8 mouse cellular contexts compared by ENCODE assay signal in the genomic region with DNA sequence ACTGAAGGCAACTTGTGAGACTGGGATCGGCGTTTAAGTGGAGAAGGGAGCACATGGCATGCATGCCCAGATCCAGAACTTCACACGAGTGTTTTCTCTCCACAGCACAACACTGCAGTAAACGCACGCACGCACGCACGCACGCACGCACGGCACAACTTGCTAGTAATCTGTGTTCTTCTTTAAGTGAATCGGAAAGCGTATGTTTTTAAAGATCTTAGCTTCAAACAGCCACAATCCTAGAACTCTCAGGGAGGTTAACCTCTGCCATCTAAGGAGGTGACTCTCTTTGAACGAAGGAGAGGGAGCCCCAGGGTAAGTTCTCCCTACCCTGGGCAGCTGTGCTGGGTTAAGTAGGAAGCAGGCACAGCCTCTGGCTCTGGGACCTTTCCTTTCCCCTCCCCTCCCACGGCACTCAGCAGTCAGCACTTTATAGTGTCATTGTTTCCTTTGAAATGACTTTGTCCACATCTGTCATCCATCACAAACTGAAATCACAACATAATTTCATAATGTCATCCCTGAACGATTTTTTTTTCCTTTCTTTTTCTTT.
DNase-seq lines count a peak whose midpoint lies in the region; ATAC-seq lines count a peak whose summit lies in the region.

No protein-coding gene starts in this region.

- no peak for ATAC-seq in lung, embryonic 15.5 days (ENCODE audit: borderline replicate concordance, extremely low read depth, low FRiP score, low TSS enrichment)
- no peak for ATAC-seq in intestine, embryonic 15.5 days
- no peak for ATAC-seq in neural tube, embryonic 14.5 days (ENCODE audit: low read depth)

- H3K27ac ChIP-seq in lung, embryonic 15.5 days, result peak overlapping the region; percentile 32; the same call in 1 of the 2 replicates
- no peak overlapping the region for H3K27ac ChIP-seq in intestine, embryonic 15.5 days
- H3K27ac ChIP-seq in neural tube, embryonic 14.5 days (ENCODE audit: low read depth, low read length), result no peak overlapping the region; the same call in 1 of the 2 replicates

- H3K4me3 ChIP-seq in lung, embryonic 15.5 days, result no peak overlapping the region
- H3K4me3 ChIP-seq in intestine, embryonic 15.5 days (replicated peaks), result no peak overlapping the region
- no peak overlapping the region for H3K4me3 ChIP-seq in neural tube, embryonic 14.5 days (ENCODE audit: low read depth, low read length)

- no peak overlapping the region for H3K9ac ChIP-seq in lung, embryonic 15.5 days
- H3K9ac ChIP-seq in intestine, embryonic 15.5 days, result no peak overlapping the region
- no peak overlapping the region for H3K9ac ChIP-seq in neural tube, embryonic 14.5 days (replicated peaks; ENCODE audit: low read depth, low read length)

- H3K27me3 ChIP-seq in lung, embryonic 15.5 days, result no peaks in the 10 kb centered on the region
- no peaks in the 10 kb centered on the region for H3K27me3 ChIP-seq in intestine, embryonic 15.5 days (replicated peaks)
- H3K27me3 ChIP-seq in neural tube, embryonic 14.5 days (ENCODE audit: control insufficient read depth, insufficient read depth, low read length), result no peaks in the 10 kb centered on the region

- 41% methylated on average over 16 of the region's 16 CpGs for WGBS in lung, embryonic 15.5 days
- 46% methylated on average over 16 of the region's 16 CpGs for WGBS in intestine, embryonic 15.5 days
- 17% methylated on average over 16 of the region's 16 CpGs for WGBS in neural tube, embryonic 14.5 days

- no peaks in the 10 kb centered on the region for H3K9me3 ChIP-seq in lung, embryonic 15.5 days
- H3K9me3 ChIP-seq in intestine, embryonic 15.5 days, result no peaks in the 10 kb centered on the region
- H3K9me3 ChIP-seq in neural tube, embryonic 14.5 days (ENCODE audit: control insufficient read depth, low read length), result no peaks in the 10 kb centered on the region

- no peaks in the 10 kb centered on the region for H3K36me3 ChIP-seq in lung, embryonic 15.5 days
- no peaks in the 10 kb centered on the region for H3K36me3 ChIP-seq in intestine, embryonic 15.5 days
- no peaks in the 10 kb centered on the region for H3K36me3 ChIP-seq in neural tube, embryonic 14.5 days (ENCODE audit: control insufficient read depth, insufficient read depth, low read length)

- DNase-seq in embryo, embryonic 10 days (ENCODE audit: low spot score), result peak; percentile 70
- no peak for DNase-seq in embryo, embryonic 9.5 days (ENCODE audit: extremely low spot score)
- no peak for DNase-seq in lung, postnatal 10 days
- no peak for DNase-seq in right cerebral cortex, adult 18-20 months
- no peak for DNase-seq in cerebellum, adult 11-12 months

- peak overlapping the region; percentile 36 for H3K4me2 ChIP-seq in lung, embryonic 15.5 days
- peak overlapping the region; percentile 12 for H3K4me2 ChIP-seq in intestine, embryonic 15.5 days (replicated peaks)
- H3K4me2 ChIP-seq in neural tube, embryonic 14.5 days (ENCODE audit: low read depth, low read length), result peak overlapping the region; percentile 21

- peaks cover 56% of the 10 kb centered on the region for H3K4me1 ChIP-seq in lung, embryonic 15.5 days
- H3K4me1 ChIP-seq in intestine, embryonic 15.5 days (replicated peaks), result peaks cover 32% of the 10 kb centered on the region
- H3K4me1 ChIP-seq in neural tube, embryonic 14.5 days (ENCODE audit: control insufficient read depth, insufficient read depth, low read length), result peaks cover 29% of the 10 kb centered on the region
